Mouse (Mus musculus) forebrain, postnatal 0 days (tissue): ENCODE results near the gene Htatip2. TPM values are rescaled to one million over a fixed set of nuclear protein-coding genes. Genes with fewer than 3 reads are reported as not detected.

ENCODE experiments used
- ATAC-seq: fragments of 200-750 bp; cut with Nextera tagmentation; 2 replicates; pipeline ENCODE4 v1.8.0; 2017; ENCODE audit warnings: mild to moderate bottlenecking, moderate library complexity
- DNase-seq: peaks from one replicate; pipeline ENCODE4 v3.0.0-alpha.2; 2015
- H3K27ac ChIP-seq: fragments of 300-500 bp; sonication (generic); 2 replicates; pipeline ENCODE4 v1.5.1; 2014; ENCODE audit warnings: low read depth, mild to moderate bottlenecking, antibody characterized with exemption, low read length, moderate library complexity, mixed read lengths
- H3K27me3 ChIP-seq: fragments of 300-500 bp; sonication (generic); 2 replicates; pipeline ENCODE4 v1.6.1; 2014; ENCODE audit warnings: mild to moderate bottlenecking, low read length, mixed read lengths; ENCODE audit not compliant: insufficient read depth
- H3K36me3 ChIP-seq: fragments of 300-500 bp; sonication (generic); 2 replicates; pipeline ENCODE4 v1.6.1; 2014; ENCODE audit warnings: mild to moderate bottlenecking, moderate library complexity; ENCODE audit not compliant: insufficient read depth
- H3K4me1 ChIP-seq: fragments of 300-500 bp; sonication (generic); 2 replicates; pipeline ENCODE4 v1.6.1; 2014; ENCODE audit warnings: antibody characterized with exemption; ENCODE audit not compliant: insufficient read depth
- H3K4me2 ChIP-seq: fragments of 300-500 bp; sonication (generic); 2 replicates; pipeline ENCODE4 v1.6.1; 2014; ENCODE audit warnings: low read depth, mild to moderate bottlenecking, moderate library complexity
- H3K4me3 ChIP-seq: fragments of 300-500 bp; sonication (generic); 2 replicates; pipeline ENCODE4 v1.5.1; 2014; ENCODE audit warnings: low read depth, low read length, mixed read lengths
- H3K9ac ChIP-seq: fragments of 300-500 bp; sonication (generic); 2 replicates; pipeline ENCODE4 v1.6.1; 2014; ENCODE audit warnings: mild to moderate bottlenecking
- H3K9me3 ChIP-seq: fragments of 300-500 bp; sonication (generic); 2 replicates; pipeline ENCODE4 v1.6.1; 2016; ENCODE audit warnings: low read length
- CTCF ChIP-seq: sonication (generic); IDR thresholded peaks from 2 replicates; pipeline ENCODE4 v1.5.1; 2016; ENCODE audit warnings: antibody characterized with exemption, control low read depth, low read depth
- whole genome bisulfite sequencing: fragments of 180-500 bp; shearing (Covaris S2); extraction: QIAGEN DNeasy Blood & Tissue Kit; methylation state at CpG from one replicate; pipeline ENCODE4 v1.1.7; 2014; 5-methylcytosine and 5-hydroxymethylcytosine counted together
- polyA plus RNA-seq: library from polyadenylated mRNA; unstranded; fragments of >200 nt; fragmentation: Nextera tagmentation; extraction: Ambion mirVana; gene quantifications from 2 replicates; pipeline ENCODE4 v1.2.1, GENCODE M21; 2015
- total RNA-seq: library from RNA; depleted of rRNA; stranded (reverse); fragments of >200 nt; gene quantifications from 2 replicates; pipeline ENCODE4 v1.2.3, GENCODE M21; 2014; rRNA removed

The Htatip2 gene
- 1.1 and 1.6 TPM in 2 replicates for total RNA-seq
- polyA plus RNA-seq, result 4.7 and 5.5 TPM in 2 replicates

- no peak for DNase-seq
- 4% methylated on average over 31 of the region's 42 CpGs for WGBS
- Histone ChIP-seq H3K27me3 (peaks cover 31% of the 10 kb centered on the region), H3K4me2 (peak within 1 kb of the TSS; percentile 82), H3K4me1 (no peaks in the 10 kb centered on the region), H3K4me3 (peak within 1 kb of the TSS; percentile 45), H3K9me3 (no peaks in the 10 kb centered on the region), H3K9ac (peak within 1 kb of the TSS; percentile 45), H3K27ac (no peak within 1 kb of the TSS), H3K36me3 (no peaks in the 10 kb centered on the region)
- no peak for TF ChIP-seq CTCF
- peak; percentile 64 for ATAC-seq
Measured at GRCm38 (mm10) chr7:49758934-49759571, at the start of gene Htatip2. Gene Htatip2, plus strand, starts transcription at chr7:49759115.

GRCm38 (mm10) chr7:49709381-49710021, 49.4 kb upstream of the Htatip2 start:
- Histone ChIP-seq H3K4me1 (no peaks in the 10 kb centered on the region), H3K4me2 (no peak overlapping the region), H3K9ac (no peak overlapping the region), H3K36me3 (no peaks in the 10 kb centered on the region), H3K27me3 (peaks cover 4% of the 10 kb centered on the region; the same call in 1 of the 2 replicates), H3K27ac (no peak overlapping the region), H3K9me3 (no peaks in the 10 kb centered on the region), H3K4me3 (no peak overlapping the region)
- DNase-seq (no peak), ATAC-seq (no peak)
- WGBS, result 43% methylated on average over 9 of the region's 9 CpGs
- TF ChIP-seq CTCF, result no peak

GRCm38 (mm10) chr7:49717942-49718733, 40.8 kb upstream of the Htatip2 start:
- no peak for TF ChIP-seq CTCF
- 29% methylated on average over 15 of the region's 15 CpGs for WGBS
- H3K36me3 ChIP-seq, result no peaks in the 10 kb centered on the region
- H3K9ac ChIP-seq, result no peak overlapping the region
- no peak overlapping the region for H3K4me3 ChIP-seq
- no peak overlapping the region for H3K27ac ChIP-seq
- H3K9me3 ChIP-seq, result no peaks in the 10 kb centered on the region
- no peak overlapping the region for H3K4me2 ChIP-seq
- no peak for ATAC-seq
- H3K4me1 ChIP-seq, result no peaks in the 10 kb centered on the region
- peaks cover 6% of the 10 kb centered on the region for H3K27me3 ChIP-seq
- no peak for DNase-seq

GRCm38 (mm10) chr7:49734342-49734741, 24.6 kb upstream of the Htatip2 start:
- Histone ChIP-seq H3K4me2 (no peak overlapping the region), H3K27me3 (no peaks in the 10 kb centered on the region), H3K4me3 (no peak overlapping the region), H3K9ac (no peak overlapping the region), H3K4me1 (no peaks in the 10 kb centered on the region), H3K9me3 (no peaks in the 10 kb centered on the region), H3K27ac (no peak overlapping the region), H3K36me3 (no peaks in the 10 kb centered on the region)
- DNase-seq (no peak), ATAC-seq (no peak)
- TF ChIP-seq CTCF, result no peak
- WGBS, result 60% methylated on average over 4 of the region's 4 CpGs

- H3K4me1 ChIP-seq, result no peaks in the 10 kb centered on the region
- DNase-seq (no peak), ATAC-seq (no peak; the same call in 1 of the 2 replicates)
- H3K9ac ChIP-seq, result no peak overlapping the region
- H3K27me3 ChIP-seq, result peaks cover 6% of the 10 kb centered on the region
- no peak for TF ChIP-seq CTCF
- no peak overlapping the region for H3K4me2 ChIP-seq
- WGBS, result 17% methylated on average over 8 of the region's 8 CpGs
- H3K36me3 ChIP-seq, result no peaks in the 10 kb centered on the region
- no peaks in the 10 kb centered on the region for H3K9me3 ChIP-seq
- H3K27ac ChIP-seq, result no peak overlapping the region
- no peak overlapping the region for H3K4me3 ChIP-seq
Measured at GRCm38 (mm10) chr7:49739448-49739847, 19.5 kb upstream of the Htatip2 start.

- 34% methylated on average over 5 of the region's 5 CpGs for WGBS
- H3K27me3 ChIP-seq, result peaks cover 6% of the 10 kb centered on the region
- TF ChIP-seq CTCF, result no peak
Measured at GRCm38 (mm10) chr7:49741474-49741873, 17.4 kb upstream of the Htatip2 start.

More at GRCm38 (mm10) chr7:49741474-49741873, 17.4 kb upstream of the Htatip2 start:
- H3K4me1 ChIP-seq, result no peaks in the 10 kb centered on the region
- no peak overlapping the region for H3K4me3 ChIP-seq
- DNase-seq (no peak), ATAC-seq (no peak)
- H3K36me3 ChIP-seq, result no peaks in the 10 kb centered on the region
- no peaks in the 10 kb centered on the region for H3K9me3 ChIP-seq
- no peak overlapping the region for H3K4me2 ChIP-seq
- no peak overlapping the region for H3K9ac ChIP-seq
- H3K27ac ChIP-seq, result no peak overlapping the region
